Mouse (Mus musculus) adrenal gland, postnatal 14 days (tissue): ENCODE measurements around the gene Incenp. TPM values are rescaled to one million over a fixed set of nuclear protein-coding genes. Genes with fewer than 3 reads are reported as not detected.

Experiments used
- microRNA-seq, 2 experiments: library from miRNA; unstranded; fragments of <30 nt; microRNA quantifications; one replicate each; pipeline ENCODE4 v1.2.0; 2021
- total RNA-seq: library from RNA; stranded (reverse); gene quantifications from 2 replicates; pipeline ENCODE4 v1.2.3, GENCODE M21; 2021

Incenp gene
- total RNA-seq, 1 experiment from 2014 or later: 29.3 TPM

Small RNA genes lying within 50 kb of the gene (microRNA-seq; reads per million reads assigned to microRNA genes)
- 0 reads per million in 2 experiments for gene Gm22369
- gene Gm24484: 0 reads per million in 2 experiments

Other genes starting within 250 kb of the Incenp start
- not detected in 2 replicates for gene Scgb2a2, start 52.0 kb downstream of the Incenp start, total RNA-seq
- gene Fth1, start 81.0 kb upstream of the Incenp start, total RNA-seq: 2,322 and 2,352 TPM in 2 replicates
- 0.19 TPM in 1 of 2 replicates, not detected in the other for gene Best1, start 102.1 kb upstream of the Incenp start, total RNA-seq
- gene Rab3il1, start 102.1 kb upstream of the Incenp start, total RNA-seq: 9.7 and 10.1 TPM in 2 replicates
- 11.3 and 14.0 TPM in 2 replicates for gene Fads3, start 142.0 kb upstream of the Incenp start, total RNA-seq
- gene Fads2, start 202.2 kb upstream of the Incenp start, total RNA-seq: 806 and 858 TPM in 2 replicates